Mouse (Mus musculus): Measurements from ENCODE around the gene Fam81a.

DNA sequence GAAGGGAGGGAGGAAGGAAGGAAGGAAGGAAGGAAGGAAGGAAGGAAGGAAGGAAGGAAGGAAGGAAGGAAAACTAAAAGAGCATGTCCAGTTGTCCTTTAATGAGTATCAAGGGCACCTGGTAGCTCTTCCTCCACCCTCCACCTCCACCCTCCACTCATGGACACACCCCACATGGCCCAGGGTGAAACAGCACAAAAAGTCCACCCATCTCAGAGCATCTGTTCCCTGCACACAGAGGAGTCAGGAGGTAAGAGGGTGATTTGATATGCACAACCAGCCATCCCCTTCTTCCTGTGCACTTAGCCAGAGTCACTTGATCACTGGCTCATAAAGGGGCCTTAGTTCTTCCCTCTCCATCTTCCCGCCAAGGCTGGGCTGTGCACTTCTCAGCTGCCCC lies 99.4 kb downstream of the Fam81a start:
- no peak for TF ChIP-seq CTCF (IDR thresholded peaks at IDR 0.05)
- TF ChIP-seq EP300 (IDR thresholded peaks at IDR 0.05): no peak
